Mouse (Mus musculus): ENCODE data around the gene Cic.

The Cic gene

DNA sequence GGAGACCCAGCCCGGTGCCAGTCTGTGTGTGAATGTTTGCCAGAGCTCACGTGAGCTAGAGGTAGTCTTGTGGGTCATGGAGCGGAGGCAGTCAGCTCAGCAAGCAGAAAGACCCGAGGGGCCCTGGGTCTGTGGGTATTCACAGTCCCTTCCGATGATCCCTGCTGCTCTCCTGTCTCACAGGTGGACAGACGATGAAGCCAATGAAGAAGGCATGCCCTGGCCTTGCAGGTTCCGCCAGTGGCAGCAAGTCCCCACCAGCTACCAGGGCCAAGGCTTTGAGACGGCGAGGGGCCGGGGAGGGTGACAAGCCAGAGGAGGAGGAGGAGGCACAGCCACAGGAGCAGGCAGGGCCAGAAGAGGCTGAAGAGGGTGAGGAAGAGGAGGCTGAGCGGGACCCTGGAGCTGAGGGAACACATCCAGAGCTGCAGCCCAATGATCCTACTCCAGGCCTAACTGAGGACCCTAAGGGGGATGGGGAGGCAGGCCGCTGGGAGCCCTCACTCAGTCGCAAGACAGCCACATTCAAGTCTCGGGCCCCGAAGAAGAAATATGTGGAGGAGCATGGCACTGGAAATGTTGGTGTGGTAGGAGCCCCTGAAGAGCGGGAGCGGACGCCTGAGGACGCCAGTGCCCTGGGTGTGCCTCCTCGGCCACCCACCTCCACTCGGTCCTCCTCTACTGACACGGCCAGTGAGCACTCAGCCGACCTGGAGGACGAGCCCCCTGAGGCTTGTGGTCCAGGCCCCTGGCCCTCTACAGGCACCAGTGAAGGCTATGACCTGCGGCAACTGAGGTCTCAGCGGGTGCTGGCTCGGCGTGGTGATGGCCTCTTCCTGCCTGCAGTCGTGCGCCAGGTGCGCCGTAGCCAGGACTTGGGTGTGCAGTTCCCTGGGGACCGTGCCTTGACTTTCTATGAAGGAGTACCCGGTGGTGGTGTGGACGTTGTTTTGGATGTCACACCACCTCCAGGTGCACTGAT lies 3.4 kb downstream of the Cic start:
- DNase-seq = no peak

DNA sequence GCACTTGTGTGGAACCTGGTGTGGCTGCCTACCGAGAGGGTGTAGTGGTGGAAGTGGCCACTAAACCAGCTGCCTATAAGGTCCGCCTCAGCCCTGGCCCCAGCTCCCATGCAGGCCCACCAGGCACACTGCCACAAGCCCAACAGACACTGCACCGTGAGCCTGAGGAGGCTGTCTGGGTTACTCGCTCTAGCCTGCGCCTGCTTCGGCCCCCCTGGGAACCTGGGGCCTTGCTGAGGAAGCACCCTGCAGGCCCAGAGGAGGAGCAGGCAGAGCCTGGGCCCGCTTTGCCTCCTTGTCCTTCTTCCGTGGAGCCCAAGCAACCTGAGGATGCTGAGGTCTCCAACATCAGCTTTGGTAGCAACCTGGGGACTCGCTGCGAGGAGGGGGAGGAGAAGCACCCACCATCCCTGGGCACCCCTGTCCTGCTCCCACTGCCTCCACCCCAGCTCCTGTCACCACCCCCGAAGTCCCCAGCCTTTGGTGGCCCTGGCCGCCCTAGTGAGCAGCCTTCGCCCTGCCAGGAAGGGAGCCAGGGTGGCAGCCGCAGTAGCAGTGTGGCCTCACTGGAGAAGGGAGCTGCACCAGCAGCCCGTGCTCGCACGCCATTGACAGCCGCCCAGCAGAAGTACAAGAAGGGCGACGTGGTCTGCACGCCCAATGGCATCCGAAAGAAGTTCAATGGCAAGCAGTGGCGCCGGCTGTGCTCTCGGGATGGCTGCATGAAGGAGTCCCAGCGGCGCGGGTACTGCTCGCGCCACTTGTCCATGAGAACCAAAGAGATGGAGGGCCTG lies 4.3 kb downstream of the Cic start:
- no peak for DNase-seq

DNA sequence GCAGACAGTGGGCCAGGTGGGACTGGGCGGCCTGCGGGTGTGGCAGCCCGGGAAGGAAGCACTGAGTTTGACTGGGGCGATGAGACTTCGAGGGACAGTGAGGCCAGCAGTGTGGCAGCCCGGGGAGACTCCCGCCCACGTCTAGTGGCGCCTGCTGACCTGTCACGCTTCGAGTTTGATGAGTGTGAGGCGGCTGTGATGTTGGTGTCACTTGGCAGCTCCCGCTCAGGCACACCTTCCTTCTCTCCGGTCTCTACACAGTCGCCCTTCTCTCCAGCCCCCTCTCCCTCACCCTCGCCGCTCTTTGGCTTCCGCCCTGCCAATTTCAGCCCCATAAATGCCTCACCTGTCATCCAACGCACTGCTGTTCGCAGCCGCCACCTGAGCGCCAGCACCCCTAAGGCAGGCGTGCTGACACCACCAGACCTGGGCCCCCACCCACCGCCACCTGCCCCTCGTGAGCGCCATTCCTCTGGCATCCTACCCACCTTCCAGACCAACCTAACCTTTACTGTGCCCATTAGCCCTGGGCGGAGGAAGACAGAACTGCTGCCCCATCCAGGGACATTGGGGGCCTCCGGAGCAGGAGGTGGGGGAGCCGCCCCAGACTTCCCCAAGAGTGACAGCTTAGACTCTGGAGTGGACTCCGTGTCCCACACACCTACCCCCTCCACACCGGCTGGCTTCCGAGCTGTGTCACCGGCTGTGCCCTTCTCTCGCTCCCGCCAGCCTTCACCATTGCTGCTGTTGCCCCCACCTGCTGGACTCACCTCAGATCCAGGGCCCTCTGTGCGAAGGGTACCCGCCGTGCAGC lies 5.1 kb downstream of the Cic start:
- no peak for DNase-seq

DNA sequence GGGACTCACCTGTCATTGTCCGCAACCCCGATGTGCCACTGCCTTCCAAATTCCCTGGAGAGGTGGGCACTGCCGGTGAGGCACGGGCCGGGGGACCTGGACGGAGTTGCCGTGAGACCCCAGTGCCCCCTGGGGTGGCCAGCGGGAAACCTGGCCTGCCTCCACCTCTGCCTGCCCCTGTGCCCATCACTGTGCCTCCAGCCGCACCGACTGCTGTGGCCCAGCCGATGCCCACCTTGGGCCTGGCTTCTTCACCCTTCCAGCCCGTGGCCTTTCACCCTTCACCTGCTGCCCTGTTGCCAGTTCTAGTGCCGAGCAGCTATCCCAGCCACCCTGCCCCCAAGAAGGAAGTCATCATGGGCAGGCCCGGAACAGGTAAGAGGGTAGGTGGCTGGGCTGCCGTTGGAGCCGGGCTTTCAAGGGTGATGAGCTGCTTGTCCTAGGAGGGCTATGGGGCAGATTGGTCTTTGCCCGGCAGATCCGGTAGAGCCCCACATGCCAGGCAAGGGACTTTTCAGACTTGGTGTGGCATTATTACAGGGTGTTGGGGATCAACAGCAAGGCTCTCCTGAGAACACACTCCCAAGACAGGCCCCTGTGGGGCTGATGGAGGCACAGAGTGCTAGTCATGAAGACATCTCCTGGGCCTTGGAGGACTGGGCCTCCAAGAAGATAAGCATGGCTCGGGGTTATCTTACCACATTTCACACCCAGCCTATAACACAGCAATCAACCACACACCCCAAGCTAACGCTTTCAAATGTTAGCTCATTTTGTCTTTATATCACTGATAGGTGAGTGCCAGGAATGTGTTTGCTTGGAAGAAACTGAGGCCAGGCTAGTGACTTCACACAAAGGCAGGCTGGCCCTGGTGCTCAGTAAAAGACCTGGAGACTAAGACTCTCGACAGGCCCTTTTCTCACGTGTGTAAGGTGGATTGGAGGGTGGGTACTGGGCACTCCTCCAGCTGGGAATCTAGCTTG lies 6.0 kb downstream of the Cic start:
- DNase-seq = no peak

DNA sequence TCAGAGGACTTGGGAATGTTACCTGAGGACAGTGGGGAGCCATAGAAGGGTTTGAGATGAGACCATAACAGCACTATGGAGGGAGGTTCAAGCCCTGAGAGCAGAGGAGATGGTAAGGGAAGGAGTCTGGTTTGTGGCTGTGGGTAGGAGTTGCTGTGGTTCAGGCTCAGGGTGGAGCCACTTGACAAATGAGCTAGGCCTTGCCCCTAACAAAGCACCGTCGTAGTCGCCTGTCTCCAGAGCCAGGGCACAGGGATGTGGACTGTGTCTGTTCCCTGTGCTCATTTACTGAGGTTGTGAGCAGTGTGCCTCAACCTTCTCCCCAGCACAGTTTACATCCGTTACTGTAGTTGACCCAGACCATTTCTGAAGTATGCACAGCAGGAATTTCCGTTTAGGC lies 7.1 kb downstream of the Cic start:
- no peak for DNase-seq

DNA sequence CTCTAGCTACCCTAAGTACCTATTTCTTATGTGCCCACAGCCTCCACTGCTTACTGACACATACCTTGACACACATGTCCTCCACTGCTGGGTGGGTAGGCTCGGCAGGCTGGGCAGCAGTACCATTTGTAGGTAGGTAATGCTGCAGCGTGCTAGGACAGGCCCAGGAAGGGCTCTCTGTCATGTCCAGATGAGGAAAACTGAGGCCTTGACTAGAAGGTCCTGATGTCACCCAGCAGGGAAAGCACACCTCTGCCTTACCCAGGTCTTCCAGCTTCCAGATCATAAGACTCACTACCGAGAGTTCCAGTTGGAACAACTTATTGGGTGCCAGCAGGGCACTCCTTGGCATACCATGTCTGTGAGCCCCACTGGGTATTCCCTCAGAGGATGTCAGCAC lies 7.5 kb downstream of the Cic start:
- DNase-seq = no peak

DNA sequence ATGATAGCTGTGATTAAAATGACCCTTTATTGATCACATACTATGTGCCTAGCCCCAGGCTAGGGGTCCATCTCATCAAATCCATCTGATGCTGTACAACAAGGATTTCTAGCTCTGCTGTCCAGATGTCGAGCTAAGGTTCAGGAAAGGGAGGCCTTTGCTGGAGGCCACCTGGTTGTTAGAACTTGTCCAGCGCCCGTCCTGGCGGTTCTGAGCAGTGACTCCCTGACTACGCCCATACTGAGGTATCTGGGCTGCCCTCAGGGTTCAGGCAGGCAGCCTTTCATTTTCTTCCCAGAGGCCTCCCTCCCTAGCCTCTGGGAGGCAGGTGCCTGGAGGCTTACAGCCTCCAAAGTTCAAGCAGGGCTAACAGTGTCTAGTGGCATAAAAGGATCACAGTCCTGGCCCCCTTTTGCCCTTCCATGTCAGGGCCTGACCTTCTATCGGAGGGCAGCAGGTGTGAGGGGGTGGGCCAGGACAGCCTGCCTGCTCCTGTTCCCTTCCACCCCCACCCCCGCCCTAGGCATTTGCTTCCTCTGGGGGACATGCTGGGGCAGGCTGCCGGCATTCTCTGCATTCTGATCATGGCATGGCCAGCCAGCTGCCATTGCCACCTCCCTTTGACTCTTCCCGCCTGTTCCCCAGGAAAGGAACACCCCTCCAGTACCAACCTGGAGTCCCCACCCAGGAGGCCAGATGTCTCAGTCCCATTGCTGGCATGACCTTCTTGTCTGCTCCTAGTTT lies 8.2 kb downstream of the Cic start:
- no peak for DNase-seq

DNA sequence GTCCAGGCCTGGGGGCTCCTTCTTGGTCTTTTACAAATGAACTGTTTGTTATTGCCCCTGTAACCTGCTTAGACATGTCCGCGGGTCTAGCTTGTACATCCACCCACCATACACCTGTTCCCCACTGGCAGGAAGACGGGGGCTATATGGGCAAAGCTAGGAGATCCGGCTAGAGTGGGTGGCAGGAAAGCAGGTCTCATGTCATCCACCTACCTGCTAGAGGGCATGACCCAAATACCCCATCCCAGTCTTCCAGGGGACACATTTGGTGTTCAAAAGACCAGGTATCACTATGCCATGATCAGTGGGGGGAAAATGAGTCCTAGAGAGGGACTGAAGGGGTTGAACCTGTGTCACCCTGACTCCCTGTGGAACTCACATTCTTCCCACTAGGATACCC lies 9.9 kb downstream of the Cic start:
- DNase-seq = no peak

DNA sequence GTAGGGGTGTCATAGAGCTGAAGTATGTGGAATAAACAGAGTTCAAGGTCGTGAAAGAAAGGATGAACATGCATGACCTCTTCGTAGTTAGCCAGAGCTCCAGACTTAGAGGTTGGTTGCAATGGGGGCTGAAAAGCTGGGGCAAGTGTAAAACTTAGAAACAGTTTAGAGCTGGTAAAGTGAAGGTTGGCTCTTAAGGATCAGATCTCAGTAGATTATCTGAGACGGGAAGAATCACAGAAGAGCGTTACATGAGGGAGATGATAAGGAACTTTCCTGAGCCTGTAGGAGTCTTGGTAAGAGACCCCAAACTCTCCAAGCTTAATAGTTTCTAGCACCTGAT lies 10.5 kb downstream of the Cic start:
- DNase-seq = no peak

DNA sequence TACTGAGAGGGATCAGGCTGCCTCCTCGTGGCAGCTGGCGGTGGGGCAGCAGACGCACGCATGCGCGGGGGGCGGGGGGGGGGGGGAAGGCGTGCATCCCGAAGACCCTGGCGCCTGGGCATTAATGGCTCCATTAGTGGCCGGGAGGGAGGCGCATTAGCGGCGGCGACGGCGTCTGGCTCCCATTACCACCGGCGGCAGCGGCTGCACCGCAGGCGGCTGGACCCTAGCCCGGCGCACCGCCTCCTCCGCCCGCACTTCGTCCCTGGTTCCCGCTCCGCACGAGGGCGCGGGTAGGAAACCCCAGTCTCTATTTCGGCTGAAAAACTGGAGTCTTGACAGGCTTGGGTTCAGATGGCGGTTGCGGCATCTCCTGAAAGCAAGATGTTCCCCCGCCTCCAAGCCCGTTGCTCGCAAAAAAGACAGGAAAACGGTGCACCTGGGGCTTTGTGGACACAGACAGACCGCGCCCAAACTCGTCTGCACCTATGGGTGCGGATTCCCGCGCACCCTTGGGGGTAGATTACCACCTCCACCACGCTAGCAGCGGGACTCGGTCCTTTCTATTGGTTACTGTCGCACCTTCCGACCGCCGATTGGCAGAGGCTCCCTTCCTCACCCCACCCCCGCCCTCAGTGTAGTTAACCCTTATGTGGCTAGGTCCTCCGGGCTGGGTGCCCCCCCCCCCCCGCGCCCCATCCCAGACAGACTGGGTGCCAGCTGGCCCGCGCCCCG lies 11.0 kb downstream of the Cic start:
- peak; percentile 88 for DNase-seq

DNA sequence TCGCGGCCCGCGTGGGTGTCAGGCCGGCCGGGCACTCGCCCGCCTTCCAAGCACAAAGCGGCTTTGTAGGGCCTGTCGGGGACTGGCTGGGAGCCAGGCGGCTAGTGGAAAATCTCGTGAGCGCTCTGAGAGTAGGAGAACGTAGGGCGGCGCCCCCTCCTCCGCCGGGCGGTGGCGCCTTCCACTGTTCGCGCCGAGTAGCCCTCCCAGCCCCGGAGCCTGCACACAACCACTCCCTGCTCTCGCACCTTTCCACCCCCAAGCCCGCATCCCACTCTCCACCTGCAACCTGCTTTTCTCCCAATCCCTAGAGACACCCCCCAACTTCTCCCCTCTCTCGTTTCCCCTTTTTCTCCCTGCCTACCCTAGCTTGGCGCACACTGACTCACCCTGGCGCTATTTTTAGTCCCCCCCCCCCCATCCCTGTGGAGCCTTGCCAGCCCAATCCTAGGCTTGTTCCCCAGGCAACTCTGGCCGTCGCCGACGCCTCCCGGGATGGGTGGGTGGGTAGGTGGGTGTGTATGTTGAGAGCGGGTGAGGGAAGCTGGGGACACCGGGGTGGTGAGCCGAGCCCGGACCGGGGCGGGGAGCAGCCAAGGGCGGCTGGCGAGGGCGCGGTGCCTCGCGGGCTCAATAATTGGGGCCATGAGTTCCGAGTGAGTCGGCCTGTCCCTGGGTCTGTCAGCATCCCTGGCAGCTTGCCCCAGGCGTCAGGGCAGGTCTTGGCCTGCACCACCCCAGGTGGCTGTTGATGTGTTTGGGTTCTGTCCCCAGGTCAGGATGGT lies 11.8 kb downstream of the Cic start:
- DNase-seq = peak; percentile 92

DNA sequence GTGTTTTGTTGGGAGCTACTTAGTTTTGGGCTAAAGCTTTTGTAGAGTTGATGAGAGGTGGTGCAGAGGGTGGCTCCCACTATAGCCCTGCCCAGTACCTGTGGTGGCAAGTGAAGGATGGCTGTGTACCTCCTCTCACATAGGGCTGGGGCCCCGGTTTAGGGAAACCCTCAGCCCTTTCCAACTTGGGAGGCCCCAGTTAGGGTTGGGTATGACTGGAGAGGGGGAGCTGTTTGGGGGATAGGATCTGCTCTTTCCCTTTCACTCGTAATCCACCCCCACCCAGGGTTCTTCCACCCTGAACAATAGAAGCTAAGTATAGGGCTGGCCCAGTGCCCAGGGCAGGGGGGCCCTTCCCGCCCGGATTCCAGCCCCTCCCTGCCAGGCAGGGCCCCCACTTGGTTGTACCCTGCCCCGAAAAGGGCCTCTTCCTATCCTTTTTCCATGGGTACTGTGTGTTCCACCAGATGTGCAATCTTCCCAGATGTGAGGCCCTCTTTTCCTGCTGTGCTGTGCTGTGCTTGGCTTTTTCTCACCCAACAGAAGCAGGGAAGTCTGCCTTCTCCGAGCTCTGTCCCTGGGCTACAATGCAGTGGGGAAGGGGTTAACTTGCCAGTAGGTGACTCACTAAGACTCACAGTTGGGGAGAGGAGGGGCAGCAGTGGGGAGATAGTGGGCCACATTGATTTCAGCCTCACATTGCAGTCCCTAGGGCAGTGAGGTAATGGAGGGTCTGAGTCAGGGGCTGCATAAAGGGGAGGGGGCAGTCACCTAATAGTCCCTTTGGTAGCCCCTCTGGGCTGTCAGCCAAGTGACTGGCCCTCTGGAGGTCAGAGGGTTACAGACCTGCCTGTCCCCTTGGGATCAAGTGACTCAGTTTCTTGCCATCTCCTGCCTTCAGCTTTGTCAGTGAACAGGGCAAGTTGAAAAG lies 12.6 kb downstream of the Cic start:
- peak; percentile 32 for DNase-seq

DNA sequence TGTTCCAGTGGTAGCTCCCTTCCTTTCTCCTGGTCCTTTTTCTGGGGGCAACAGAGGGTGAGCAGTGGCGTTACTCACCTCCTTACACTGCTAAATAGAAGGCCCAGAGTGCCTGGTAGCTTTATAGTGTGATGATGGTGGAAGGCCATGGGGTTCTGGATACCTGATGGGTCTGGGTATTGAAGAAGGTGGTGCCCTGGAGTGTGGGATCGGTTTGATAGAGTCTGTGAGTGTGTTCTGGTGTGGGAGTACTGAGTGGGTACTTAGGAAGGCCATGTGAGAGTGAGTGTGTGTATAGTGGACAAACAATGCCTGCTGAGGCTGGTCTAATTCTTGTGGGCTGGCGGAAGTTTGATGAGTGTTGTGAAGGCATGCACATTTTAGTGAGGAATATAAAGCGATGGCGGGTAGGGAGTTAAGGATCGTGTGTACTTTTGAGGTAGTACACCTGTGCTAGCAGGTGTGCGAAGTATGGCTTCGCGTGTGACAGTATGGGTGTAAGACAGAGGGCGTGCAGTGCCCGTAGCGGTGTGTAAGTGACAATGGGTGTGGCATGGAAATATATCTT lies 13.7 kb downstream of the Cic start:
- DNase-seq = no peak

DNA sequence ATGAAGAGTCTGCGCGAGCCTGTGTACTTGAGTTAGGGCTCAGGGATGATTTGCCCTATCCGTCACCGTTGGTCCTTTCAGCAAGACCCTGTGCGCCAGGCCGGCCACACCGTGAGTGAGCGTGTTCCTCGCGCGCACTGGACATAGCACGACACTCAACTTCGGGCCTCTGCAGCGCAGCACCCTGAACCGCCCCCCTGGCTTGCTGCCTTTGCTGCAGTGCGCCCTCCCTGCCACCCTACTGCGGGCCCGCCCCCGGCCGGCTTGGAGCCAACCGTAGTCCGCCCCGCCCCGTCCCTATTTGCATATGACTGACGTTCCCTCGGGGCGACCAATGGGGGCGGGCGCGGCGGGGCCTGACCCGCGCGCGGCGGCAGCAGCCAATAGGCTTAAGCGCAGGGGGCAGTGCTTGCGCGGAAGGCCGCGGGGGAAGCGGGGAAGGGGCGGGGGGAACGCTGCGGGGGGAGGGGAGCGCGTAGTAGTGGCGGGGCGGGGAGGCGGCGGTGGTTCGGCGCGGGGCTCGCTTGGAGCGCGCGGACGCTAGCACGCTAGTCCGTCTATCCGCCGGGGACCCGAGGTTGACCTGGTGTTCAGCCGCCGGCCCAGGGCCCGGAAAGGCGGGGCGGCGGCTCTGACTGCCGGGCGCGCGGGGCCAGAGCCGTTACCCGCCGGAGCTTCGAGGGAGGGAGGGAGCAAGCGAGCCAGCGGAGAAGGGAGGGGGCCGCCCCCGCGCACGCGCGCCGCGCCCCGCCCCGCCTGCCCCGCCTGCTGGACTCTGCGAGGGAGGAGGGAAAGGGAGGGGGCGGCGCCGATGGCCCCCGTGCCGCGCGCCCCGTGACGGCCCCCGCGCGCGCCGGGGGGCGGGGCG lies 14.5 kb downstream of the Cic start:
- peak; percentile 97 for DNase-seq

DNA sequence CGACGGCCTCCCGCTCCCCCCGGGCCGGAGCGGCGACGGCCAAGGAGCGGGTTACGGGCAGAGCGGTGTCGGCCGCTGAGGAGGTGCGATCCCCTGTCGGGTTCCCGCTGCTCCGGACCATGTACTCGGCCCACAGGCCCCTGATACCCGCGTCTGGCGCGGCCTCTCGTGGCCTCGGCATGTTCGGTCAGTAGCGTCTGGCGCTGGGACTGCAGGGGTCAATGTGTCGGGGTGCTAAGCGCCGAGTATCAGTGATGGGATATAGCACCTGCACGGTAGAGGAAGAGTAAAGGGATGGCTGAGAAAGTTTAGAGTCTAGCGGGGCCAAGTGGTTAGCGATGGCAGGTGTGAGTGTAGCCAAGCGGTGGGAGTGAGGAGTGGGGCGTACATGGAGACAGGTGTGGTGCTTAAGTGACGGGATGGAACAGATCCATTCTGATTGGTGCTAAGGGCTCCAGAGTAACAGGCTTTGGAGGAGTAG lies 15.3 kb downstream of the Cic start:
- DNase-seq = no peak

DNA sequence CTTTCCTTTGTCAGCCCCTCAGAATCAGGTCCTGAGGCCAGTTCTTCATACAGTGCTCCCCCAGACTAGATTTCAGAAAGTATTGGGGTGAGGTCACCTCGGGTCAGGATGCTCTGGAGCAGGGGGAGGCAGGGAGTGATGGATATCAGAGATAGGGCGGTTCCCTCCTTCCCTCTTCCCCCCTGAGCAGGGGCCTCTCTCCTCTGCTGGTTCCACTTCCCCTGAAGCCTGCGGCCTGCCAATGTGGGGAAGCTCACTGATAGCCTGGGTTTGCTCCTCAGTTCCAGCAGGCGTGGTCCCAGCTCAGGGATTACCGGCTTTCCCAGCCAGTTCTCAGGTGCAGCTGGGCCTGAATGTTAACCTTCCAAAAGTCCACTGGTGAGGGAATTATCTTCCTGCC lies 16.1 kb downstream of the Cic start:
- no peak for DNase-seq

DNA sequence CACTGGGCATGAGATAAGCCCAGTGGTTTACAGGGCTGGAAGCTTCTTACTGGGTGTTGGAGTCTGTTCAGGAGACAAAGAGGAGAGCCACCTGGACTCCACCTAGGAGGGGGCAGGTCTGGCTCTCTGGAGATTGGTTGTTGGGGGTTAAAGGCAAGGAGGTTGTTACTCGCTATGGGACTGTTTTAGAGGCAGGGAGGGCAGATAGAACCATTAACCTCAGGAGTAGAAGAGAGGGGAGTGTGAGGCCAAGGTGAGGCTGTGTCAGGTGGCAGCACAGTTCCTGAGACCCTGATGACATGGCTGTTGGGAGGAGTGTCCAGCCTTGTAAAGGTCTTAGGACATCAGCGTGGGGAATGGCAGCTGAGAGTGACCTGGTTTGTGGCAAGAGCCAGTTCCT lies 16.7 kb downstream of the Cic start:
- no peak for DNase-seq

Data from right cerebral cortex, adult 18-20 months (tissue).